Mouse (Mus musculus): ENCODE results near the gene Zfp146. TPM values are rescaled to one million over a fixed set of nuclear protein-coding genes. Genes with fewer than 3 reads are reported as not detected.
"Not testable (repeated sequence)": the region's sequence is repeated elsewhere in the genome, so short reads cannot be mapped to it uniquely, and the experiment has no call there.

Gene Zfp146
- polyA plus RNA-seq, 1 experiment from 2014 or later: 7.3 TPM

GRCm38 (mm10) chr7:30202895-30203690 is 33.5 kb upstream of the Zfp146 start:
- no peak overlapping the region for H3K27ac ChIP-seq (ENCODE audit: low read length)
- 62% methylated on average over 11 of the region's 11 CpGs for WGBS
- H3K4me1 ChIP-seq (ENCODE audit: control insufficient read depth, insufficient read depth, low read length): 0 out of 2 replicates have a peak, but pooled peaks cover 3% of the 10 kb centered on the region
- no peak for ATAC-seq (replicated peaks; ENCODE audit: extremely low read depth, insufficient read depth, low FRiP score)
- H3K9me3 ChIP-seq (replicated peaks; ENCODE audit: control insufficient read depth, low read length): no peaks in the 10 kb centered on the region
- no peaks in the 10 kb centered on the region for H3K36me3 ChIP-seq (ENCODE audit: control insufficient read depth, insufficient read depth)
- no peaks in the 10 kb centered on the region for H3K27me3 ChIP-seq (ENCODE audit: control insufficient read depth, insufficient read depth, low read length)
- no peak overlapping the region for H3K9ac ChIP-seq (ENCODE audit: low read length)
- no peak overlapping the region for H3K4me3 ChIP-seq (ENCODE audit: low read length)
- no peak overlapping the region for H3K4me2 ChIP-seq (ENCODE audit: low read depth, low read length)

GRCm38 (mm10) chr7:30200661-30201060 is 31.1 kb upstream of the Zfp146 start:
- 85% methylated on average over 5 of the region's 5 CpGs for WGBS
- ATAC-seq (replicated peaks; ENCODE audit: extremely low read depth, insufficient read depth, low FRiP score); H3K9ac ChIP-seq (ENCODE audit: low read length); H3K4me1 ChIP-seq (ENCODE audit: control insufficient read depth, insufficient read depth, low read length); H3K4me3 ChIP-seq (ENCODE audit: low read length); H3K27ac ChIP-seq (ENCODE audit: low read length); H3K27me3 ChIP-seq (ENCODE audit: control insufficient read depth, insufficient read depth, low read length); H3K9me3 ChIP-seq (replicated peaks; ENCODE audit: control insufficient read depth, low read length); H3K36me3 ChIP-seq (ENCODE audit: control insufficient read depth, insufficient read depth); H3K4me2 ChIP-seq (ENCODE audit: low read depth, low read length): not testable (repeated sequence)

GRCm38 (mm10) chr7:30200200-30200599 is 30.6 kb upstream of the Zfp146 start:
- WGBS: 72% methylated on average over 5 of the region's 5 CpGs
- Histone ChIP-seq H3K9me3 (replicated peaks; ENCODE audit: control insufficient read depth, low read length) (no peaks in the 10 kb centered on the region), H3K9ac (ENCODE audit: low read length) (no peak overlapping the region), H3K4me1 (ENCODE audit: control insufficient read depth, insufficient read depth, low read length) (peaks cover 6% of the 10 kb centered on the region), H3K27ac (ENCODE audit: low read length) (no peak overlapping the region), H3K36me3 (ENCODE audit: control insufficient read depth, insufficient read depth) (no peaks in the 10 kb centered on the region), H3K4me2 (ENCODE audit: low read depth, low read length) (no peak overlapping the region), H3K4me3 (ENCODE audit: low read length) (no peak overlapping the region), H3K27me3 (ENCODE audit: control insufficient read depth, insufficient read depth, low read length) (no peaks in the 10 kb centered on the region)
- no peak for ATAC-seq (replicated peaks; ENCODE audit: extremely low read depth, insufficient read depth, low FRiP score)

- Histone ChIP-seq H3K27ac (ENCODE audit: low read length) (no peak overlapping the region), H3K4me3 (ENCODE audit: low read length) (no peak overlapping the region)
- WGBS: 73% methylated on average over 18 of the region's 18 CpGs
These were observed 30.1 kb upstream of the Zfp146 start for GRCm38 (mm10) chr7:30199498-30200139.

GRCm38 (mm10) chr7:30198481-30198971 is 29.0 kb upstream of the Zfp146 start, which contains the start of gene Capns1:
Gene Capns1 (minus strand): TSS chr7:30198811.
- WGBS: 5% methylated on average over 8 of the region's 8 CpGs
- H3K27ac ChIP-seq (ENCODE audit: low read length): no peak within 1 kb of the TSS
- no peak within 1 kb of the TSS for H3K4me3 ChIP-seq (ENCODE audit: low read length)
- peak within 1 kb of the TSS; percentile 29; the same call in 1 of the 2 replicates for H3K4me2 ChIP-seq (ENCODE audit: low read depth, low read length)
- peaks cover 9% of the 10 kb centered on the region for H3K4me1 ChIP-seq (ENCODE audit: control insufficient read depth, insufficient read depth, low read length)
- H3K9ac ChIP-seq (ENCODE audit: low read length): no peak within 1 kb of the TSS
- H3K36me3 ChIP-seq (ENCODE audit: control insufficient read depth, insufficient read depth): no peaks in the 10 kb centered on the region
- H3K27me3 ChIP-seq (ENCODE audit: control insufficient read depth, insufficient read depth, low read length): no peaks in the 10 kb centered on the region
- ATAC-seq (replicated peaks; ENCODE audit: extremely low read depth, insufficient read depth, low FRiP score): 0 out of 2 replicates have a peak, but pooled peaks have one; percentile 10
- H3K9me3 ChIP-seq (replicated peaks; ENCODE audit: control insufficient read depth, low read length): no peaks in the 10 kb centered on the region

More at GRCm38 (mm10) chr7:30199498-30200139, 30.1 kb upstream of the Zfp146 start:
- Histone ChIP-seq H3K9me3 (replicated peaks; ENCODE audit: control insufficient read depth, low read length) (no peaks in the 10 kb centered on the region), H3K9ac (ENCODE audit: low read length) (no peak overlapping the region), H3K4me1 (ENCODE audit: control insufficient read depth, insufficient read depth, low read length) (peaks cover 8% of the 10 kb centered on the region), H3K4me2 (ENCODE audit: low read depth, low read length) (no peak overlapping the region), H3K27me3 (ENCODE audit: control insufficient read depth, insufficient read depth, low read length) (no peaks in the 10 kb centered on the region), H3K36me3 (ENCODE audit: control insufficient read depth, insufficient read depth) (no peaks in the 10 kb centered on the region)
- ATAC-seq (replicated peaks; ENCODE audit: extremely low read depth, insufficient read depth, low FRiP score): no peak

GRCm38 (mm10) chr7:30197592-30198129 is 28.1 kb upstream of the Zfp146 start:
- no peak overlapping the region for H3K4me3 ChIP-seq (ENCODE audit: low read length)
- no peak overlapping the region for H3K27ac ChIP-seq (ENCODE audit: low read length)
- no peaks in the 10 kb centered on the region for H3K36me3 ChIP-seq (ENCODE audit: control insufficient read depth, insufficient read depth)
- no peak overlapping the region for H3K4me2 ChIP-seq (ENCODE audit: low read depth, low read length)
- ATAC-seq (replicated peaks; ENCODE audit: extremely low read depth, insufficient read depth, low FRiP score): no peak
- H3K9me3 ChIP-seq (replicated peaks; ENCODE audit: control insufficient read depth, low read length): no peaks in the 10 kb centered on the region
- 50% methylated on average over 5 of the region's 5 CpGs for whole genome bisulfite sequencing
- H3K27me3 ChIP-seq (ENCODE audit: control insufficient read depth, insufficient read depth, low read length): no peaks in the 10 kb centered on the region
- peaks cover 17% of the 10 kb centered on the region for H3K4me1 ChIP-seq (ENCODE audit: control insufficient read depth, insufficient read depth, low read length)
- no peak overlapping the region for H3K9ac ChIP-seq (ENCODE audit: low read length)

- 66% methylated on average over 6 of the region's 6 CpGs for WGBS
- H3K27ac ChIP-seq (ENCODE audit: low read length): no peak overlapping the region
- no peaks in the 10 kb centered on the region for H3K9me3 ChIP-seq (replicated peaks; ENCODE audit: control insufficient read depth, low read length)
- peaks cover 9% of the 10 kb centered on the region for H3K36me3 ChIP-seq (ENCODE audit: control insufficient read depth, insufficient read depth)
- no peak for ATAC-seq (replicated peaks; ENCODE audit: extremely low read depth, insufficient read depth, low FRiP score)
- H3K4me2 ChIP-seq (ENCODE audit: low read depth, low read length): no peak overlapping the region
- H3K4me1 ChIP-seq (ENCODE audit: control insufficient read depth, insufficient read depth, low read length): peaks cover 17% of the 10 kb centered on the region
- no peaks in the 10 kb centered on the region for H3K27me3 ChIP-seq (ENCODE audit: control insufficient read depth, insufficient read depth, low read length)
- H3K4me3 ChIP-seq (ENCODE audit: low read length): no peak overlapping the region
- no peak overlapping the region for H3K9ac ChIP-seq (ENCODE audit: low read length)
These were observed 26.6 kb upstream of the Zfp146 start for GRCm38 (mm10) chr7:30196171-30196570.

GRCm38 (mm10) chr7:30195461-30195860 is 25.9 kb upstream of the Zfp146 start:
- Histone ChIP-seq H3K4me3 (ENCODE audit: low read length) (no peak overlapping the region; the same call in 1 of the 2 replicates), H3K9ac (ENCODE audit: low read length) (no peak overlapping the region), H3K27ac (ENCODE audit: low read length) (no peak overlapping the region), H3K4me2 (ENCODE audit: low read depth, low read length) (peak overlapping the region; percentile 70), H3K27me3 (ENCODE audit: control insufficient read depth, insufficient read depth, low read length) (no peaks in the 10 kb centered on the region), H3K36me3 (ENCODE audit: control insufficient read depth, insufficient read depth) (peaks cover 14% of the 10 kb centered on the region), H3K9me3 (replicated peaks; ENCODE audit: control insufficient read depth, low read length) (no peaks in the 10 kb centered on the region), H3K4me1 (ENCODE audit: control insufficient read depth, insufficient read depth, low read length) (peaks cover 17% of the 10 kb centered on the region)
- 66% methylated on average over 6 of the region's 6 CpGs for WGBS
- ATAC-seq (replicated peaks; ENCODE audit: extremely low read depth, insufficient read depth, low FRiP score): no peak

- Histone ChIP-seq H3K27ac (ENCODE audit: low read length) (peak overlapping the region; percentile 87), H3K9ac (ENCODE audit: low read length) (peak overlapping the region; percentile 90), H3K4me1 (ENCODE audit: control insufficient read depth, insufficient read depth, low read length) (peaks cover 17% of the 10 kb centered on the region), H3K4me2 (ENCODE audit: low read depth, low read length) (peak overlapping the region; percentile 70), H3K9me3 (replicated peaks; ENCODE audit: control insufficient read depth, low read length) (no peaks in the 10 kb centered on the region), H3K36me3 (ENCODE audit: control insufficient read depth, insufficient read depth) (peaks cover 19% of the 10 kb centered on the region), H3K27me3 (ENCODE audit: control insufficient read depth, insufficient read depth, low read length) (no peaks in the 10 kb centered on the region), H3K4me3 (ENCODE audit: low read length) (peak overlapping the region; percentile 75)
- WGBS: under 1% methylated on average over 28 of the region's 28 CpGs
- peak; percentile 90 for ATAC-seq (replicated peaks; ENCODE audit: extremely low read depth, insufficient read depth, low FRiP score)
These were observed 25.3 kb upstream of the Zfp146 start for GRCm38 (mm10) chr7:30194884-30195283.
